Mouse (Mus musculus): ENCODE results near the gene Lrrfip2. TPM values are rescaled to one million over a fixed set of nuclear protein-coding genes. Genes with fewer than 3 reads are reported as not detected.

The Lrrfip2 gene
- total RNA-seq, 2 experiments from 2014 or later = 35.0 to 39.0 TPM

DNA sequence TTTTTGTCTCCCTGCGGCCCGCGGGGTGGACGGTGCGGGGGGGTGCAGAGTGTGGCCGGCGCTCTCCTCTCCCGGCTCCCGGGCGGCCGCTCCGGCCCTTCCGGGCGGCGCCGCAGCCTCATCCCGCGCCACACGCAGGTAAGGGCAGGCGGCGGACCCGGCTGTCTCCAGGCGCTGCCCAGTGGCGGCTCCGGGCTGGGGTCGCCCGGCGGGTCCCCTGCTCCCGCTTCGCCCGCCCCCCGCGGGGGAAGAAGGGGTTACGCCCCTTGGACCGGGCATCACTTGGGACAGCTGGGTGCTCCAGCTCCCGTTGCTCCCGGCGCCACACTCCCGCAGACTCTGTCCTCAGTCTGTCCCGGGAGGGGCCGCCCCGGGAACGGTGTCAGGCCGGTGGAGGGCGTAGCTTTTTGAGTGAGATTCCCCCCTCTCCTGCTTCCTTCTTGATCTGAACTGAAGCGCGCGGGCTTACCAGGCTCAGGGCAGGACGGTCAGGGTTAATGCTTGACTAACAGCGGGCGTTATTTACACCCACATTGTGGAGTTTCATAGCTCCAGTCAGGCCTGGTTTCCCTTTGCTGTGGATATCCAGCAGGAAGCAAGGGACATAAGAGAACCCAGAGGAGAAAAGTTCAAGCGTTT lies 979 bp downstream of the Lrrfip2 start:
- DNase-seq = peak; percentile 34 to 46

DNA sequence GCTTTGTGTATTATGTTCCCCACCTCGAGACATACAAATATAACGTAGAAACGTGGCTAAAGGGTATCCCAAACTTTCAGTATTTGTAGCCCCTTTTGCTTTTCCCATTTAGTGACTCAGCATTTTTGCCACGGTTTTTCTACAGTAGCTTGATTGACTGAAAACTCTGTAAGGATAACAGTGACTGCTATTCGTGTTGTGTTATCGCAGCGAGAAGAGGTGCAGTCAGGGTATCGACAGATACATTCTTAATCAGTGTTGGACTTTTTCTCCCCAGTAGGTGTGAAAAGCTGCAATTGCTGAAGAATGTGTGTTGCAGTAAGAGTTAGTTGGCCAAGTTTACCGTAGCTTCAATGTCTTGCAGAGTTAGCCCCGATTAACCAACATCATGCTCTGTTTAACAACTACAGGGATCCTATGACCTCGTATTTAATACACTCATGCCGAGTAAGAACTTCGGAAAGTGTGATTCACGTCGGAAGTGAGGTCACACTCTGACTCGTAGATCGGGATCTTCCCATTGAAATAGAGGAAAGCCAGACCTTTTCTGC lies 1.6 kb downstream of the Lrrfip2 start:
- no peak for DNase-seq

DNA sequence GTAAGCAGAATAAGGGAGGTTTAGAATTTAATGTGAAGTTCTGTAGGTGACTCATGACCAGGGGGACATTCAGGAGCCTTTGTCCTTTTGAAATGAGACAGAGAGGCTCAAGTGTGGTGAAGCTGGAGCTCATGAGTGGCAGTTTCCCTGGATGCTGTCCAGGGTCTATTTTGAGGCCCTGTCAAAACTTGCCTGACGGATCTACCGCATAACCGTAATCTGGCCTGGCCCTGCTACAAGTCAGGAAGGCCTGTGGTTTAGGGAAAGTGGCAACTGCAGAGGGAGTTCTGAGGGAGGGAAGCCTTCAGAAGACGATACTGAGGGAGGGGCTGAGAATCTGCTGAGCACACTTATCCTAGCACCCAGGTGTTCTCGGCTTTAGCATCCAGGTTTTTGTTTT lies 5.1 kb downstream of the Lrrfip2 start:
- no peak for DNase-seq

DNA sequence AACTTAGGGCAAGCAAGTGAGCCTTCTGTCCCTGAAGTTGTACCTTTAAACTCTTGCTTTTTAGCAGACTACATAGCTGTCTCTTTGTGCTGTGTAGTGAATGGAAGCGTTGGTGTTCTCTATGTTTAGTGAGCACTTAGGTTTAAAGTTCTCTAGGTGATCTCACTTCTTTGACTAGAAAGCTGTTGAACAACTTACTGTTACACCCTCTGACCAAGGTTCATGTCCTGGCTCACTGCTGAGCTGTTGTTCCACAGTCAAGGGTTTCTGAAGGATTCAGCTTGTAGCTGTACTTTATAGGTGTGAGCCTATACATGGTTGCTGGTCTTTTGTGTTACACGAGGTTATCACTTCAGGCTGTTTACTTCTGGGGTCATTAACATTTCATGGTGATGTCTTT lies 5.9 kb downstream of the Lrrfip2 start:
- DNase-seq = no peak

DNA sequence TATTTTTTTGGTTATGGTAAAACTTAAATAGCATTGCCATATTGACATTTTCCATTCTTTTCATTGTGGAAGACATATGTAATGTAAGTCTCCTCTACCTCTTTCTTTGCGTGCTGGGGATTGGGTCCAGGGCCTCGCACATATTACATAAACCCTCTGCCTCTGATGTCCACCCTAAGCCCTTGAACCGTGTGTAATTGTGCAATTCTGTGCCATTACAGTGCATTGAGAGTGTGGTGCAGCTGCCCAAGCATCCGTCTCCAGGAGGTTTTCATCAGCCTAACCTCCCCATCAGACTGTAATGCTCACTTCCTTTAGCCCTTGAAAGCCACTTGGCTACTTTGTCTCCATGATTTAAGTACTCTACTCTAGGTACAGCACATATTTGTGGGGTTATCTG lies 7.0 kb downstream of the Lrrfip2 start:
- DNase-seq = no peak

DNA sequence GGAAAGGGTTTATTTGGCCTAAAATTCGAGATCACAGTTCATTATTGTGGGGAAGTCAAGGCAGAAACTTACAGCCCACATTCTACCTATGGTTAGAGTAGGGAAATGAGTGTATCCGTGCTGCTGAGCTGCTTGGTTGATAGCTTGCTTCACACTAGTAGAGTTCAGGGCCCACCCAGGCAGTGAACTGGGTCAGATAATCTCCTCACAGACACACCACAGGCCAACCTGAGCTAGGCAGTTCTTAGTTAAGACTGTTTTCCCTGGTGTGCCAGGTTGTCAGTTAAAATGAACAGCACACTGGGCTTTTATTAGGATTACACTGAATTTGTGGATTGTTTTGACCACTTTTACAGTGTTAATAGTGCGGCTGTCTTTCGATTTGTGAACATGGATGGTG lies 9.3 kb downstream of the Lrrfip2 start:
- no peak for DNase-seq

DNA sequence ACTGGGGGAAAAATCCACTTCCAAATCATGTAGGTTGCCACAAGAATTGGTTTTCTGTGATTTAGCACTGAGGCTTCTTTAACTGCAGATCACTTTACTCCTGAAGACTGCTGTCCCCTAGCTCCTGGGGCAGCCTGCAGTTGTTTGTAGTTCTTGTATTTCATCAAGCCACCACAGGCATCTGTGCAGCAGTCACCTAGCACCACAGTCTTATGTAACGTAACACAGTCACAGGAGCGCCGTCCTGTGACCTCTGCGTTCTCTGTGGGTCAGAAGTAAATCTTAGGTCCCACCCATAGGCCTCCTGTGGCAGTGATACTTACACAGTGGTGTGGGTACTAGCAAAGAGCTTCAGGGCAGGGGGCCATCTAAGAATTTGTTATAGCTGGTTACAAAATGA lies 10.4 kb downstream of the Lrrfip2 start:
- no peak for DNase-seq

DNA sequence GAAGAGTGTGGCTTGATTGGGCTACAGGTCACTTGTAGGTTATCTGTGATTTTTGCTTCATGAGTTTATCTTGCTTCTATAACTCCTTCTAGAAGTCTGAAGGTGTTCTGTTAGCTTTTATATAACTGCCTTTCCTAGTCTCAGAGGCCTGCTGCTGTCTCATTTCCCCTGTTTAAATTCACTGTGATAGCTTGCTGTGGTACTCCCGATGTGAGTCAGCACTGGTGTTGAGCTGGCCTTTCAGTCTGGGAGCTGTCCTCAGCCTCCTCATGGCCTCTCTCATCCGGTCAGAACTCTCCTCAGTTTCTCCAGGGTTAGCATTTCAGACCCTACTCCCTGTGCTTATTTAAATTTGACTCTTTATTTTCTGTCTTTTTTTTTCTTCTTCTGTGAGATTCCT lies 12.7 kb downstream of the Lrrfip2 start:
- DNase-seq = no peak

DNA sequence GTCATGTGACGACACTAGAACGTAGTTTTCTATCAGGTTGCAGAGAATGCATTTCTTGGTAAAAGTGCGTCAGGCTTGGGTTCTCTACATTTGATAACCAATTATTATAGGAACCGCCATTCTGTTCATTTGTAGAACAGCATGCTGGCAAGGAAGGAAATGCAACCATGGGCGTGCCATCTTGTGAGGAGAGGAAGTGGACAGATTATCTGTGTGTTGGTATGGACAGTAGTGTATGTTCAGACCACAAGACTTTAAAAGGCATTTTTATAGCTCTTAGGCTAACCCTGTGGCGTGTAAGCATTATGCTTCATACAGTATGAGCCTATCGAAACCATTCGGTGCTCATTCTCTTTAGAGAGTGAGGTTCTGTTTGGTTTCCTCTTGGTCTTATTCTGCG lies 20.8 kb downstream of the Lrrfip2 start:
- DNase-seq = no peak

DNA sequence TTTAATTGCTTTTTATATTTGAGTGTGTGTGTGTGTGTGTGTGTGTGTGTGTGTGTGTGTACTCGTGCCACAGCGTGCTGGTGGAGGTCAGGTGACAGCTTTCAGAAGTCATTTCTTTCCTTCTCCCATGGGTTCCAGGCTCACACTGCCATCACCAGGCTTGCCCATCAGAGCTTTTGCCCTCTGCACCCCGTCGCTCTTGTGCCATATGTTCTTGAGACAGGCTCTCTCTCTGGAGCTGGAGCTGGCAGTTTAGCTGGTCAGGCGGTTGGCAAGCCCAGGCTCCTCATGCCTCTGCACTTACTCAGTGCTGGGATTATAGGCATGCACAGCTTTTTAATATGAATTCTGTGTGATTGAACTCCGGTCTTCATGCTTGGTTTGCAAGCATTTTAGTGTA lies 25.3 kb downstream of the Lrrfip2 start:
- no peak for DNase-seq

DNA sequence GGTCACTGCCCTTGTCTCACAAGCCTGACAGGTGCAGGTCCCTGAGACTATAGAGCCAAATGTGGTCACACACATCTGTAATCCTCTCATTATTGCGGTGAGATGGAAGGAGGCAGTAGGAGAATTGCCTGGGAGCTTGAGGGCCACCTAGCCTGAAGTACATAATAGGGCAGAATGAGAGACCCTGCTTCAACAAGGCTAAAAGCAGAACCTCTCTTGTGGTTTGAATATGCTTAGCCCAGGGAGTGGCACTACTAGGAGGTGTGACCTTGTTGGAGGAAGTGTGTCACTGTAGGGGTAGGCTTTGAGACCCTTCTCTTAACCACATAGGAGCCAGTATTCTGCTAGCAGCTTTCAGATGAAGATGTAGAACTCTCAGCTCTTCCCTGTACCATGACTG lies 26.0 kb downstream of the Lrrfip2 start:
- DNase-seq = no peak

DNA sequence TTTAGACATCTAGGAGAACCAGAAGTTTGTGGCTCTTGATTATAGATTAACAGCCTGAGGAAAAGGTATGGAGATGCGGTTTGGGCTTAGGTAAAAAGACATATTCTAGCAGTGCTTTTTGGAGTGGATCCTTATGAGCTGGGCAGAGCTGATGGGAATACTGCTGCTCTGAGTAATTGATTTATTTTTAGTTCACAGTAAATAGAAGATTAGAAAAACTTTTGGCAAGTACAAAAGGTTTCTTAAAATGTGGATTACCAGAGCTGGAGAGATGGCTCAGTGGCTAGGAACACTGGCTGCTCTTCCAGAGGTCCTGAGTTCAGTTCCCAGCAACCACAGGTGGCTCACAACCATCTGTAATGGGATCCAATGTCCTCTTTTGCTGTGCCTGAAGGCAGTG lies 27.3 kb downstream of the Lrrfip2 start:
- no peak for DNase-seq

DNA sequence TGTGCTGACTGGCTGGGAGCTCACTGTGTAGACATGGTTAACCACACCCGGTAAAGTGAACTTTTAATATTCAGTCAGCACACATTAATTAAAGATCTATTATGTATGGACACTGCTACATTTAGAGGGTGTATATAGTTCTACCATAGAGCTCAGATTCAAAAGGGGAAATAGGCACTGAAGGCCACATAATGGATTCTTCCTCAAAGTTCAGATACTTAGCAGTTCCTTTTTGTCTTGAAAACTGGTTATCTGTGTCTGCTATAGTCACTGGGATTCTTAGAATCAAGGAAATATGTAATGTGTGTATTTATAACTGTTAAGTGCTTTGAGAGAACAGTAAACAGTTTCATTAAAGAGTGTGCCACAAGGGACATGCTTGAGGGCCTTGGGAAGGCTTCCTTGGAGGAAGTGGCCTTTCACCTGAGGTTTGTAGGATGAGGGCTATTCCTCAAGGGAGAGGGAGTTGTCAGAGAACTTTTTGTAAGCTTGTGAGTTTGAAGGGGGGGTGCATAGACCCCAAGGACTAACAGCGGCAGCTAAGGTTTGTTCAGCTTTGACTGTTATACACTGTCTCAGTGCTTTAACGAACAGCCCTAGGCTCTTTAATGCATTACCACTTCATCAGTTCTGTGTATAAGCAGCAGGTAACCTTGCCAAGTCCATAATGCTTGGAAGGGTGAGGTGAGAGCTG lies 28.3 kb downstream of the Lrrfip2 start:
- no peak for DNase-seq

DNA sequence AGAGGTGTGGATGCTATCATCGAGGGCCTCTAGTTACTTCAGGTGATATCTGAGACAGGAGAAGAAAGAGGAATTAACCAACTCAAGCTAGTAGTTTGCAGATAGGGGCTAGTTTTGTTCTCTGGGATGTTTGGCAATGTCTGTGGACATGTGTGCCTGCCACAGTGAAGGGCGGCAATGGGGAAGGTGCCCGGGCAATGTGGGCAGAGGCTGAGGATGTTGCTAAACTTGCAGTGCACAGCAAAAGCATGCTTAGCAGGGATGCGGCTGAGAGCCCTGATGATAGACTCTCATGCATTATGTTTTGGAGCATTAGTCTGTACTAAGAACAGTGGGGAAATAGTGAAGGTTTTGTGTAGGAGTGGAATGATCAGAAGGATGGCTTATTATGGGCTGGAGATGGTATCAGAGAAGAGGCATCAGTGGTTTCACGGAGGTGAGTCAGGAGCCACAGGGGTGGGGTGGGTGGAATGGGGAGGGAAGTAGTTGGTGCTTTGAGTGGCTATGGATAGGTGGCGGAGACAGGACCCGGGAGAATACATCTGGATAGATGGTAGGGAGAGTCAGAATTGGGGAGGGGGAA lies 28.9 kb downstream of the Lrrfip2 start:
- no peak for DNase-seq

DNA sequence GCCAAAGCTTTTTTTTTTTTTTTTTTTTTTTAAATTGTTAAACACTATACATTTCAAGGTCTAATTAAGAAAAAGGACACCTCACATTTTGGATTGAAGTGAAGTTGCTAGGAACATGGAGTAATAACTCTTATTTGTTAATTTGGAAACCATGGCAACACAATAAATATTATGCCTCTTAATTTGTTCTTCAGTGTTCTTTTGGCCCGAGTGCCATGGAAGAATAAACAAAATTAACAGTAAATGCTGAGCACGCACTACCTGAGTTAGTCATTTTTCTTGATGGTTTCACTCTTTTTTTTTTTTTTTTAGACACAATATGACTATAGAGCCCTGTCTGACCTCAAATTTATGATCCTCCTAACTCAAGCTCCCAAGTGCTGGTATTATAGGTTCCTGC lies 30.6 kb downstream of the Lrrfip2 start:
- no peak for DNase-seq

DNA sequence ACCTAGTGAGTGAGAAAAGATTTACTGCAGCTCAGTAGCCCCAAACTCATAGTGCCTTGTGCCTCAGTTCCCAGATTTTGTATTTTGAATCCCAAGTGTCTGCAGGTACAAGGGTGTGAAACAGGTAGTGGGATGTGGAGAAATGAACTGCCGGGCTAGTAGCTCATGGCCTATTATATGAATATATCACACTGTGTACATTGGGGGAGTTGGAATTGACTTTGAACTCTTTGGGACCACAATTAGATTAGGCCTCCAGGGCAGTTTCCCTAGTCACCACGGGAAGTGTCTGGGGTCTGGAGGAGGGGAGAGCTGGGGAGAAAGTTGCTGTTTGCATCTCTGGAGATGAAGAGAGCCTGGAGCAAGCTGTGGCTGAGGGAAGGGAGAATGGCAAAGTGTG lies 31.0 kb downstream of the Lrrfip2 start:
- DNase-seq = no peak

DNA sequence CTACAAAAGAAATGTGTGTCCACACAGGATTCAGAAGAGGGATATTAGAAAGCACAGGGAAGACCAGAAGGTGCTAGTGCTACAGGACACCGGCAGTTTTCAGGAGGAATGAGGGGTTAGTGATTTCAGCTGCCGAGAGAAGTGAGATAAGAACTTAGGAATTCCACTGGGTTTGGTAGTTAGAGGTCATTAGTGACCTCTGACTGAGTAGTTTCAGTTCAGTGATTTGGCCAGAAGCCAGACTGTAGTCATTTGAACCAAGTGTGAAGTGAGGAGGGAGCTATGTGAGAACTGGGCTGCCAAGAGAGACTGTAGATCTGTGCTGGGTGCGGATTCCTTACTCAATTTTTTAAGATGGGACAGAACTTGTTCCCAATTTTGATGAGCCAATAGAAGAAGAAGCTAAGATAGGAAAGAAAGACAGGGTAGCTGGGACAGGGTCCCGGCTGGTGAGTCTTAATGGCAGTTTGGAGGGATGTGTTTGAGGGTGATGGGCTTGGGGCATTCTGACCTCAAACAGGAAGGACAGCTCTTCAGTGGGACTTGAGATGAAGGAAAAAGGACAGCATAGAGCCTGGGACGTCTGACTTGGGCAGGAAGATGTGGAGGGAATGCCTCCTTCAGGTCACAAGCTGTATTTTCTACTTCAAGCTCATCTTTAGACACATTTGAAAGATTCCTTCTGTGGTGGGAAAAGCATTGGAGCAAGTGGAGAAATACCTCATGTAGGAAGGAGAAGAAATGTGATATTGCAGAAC lies 32.0 kb downstream of the Lrrfip2 start:
- DNase-seq = no peak

DNA sequence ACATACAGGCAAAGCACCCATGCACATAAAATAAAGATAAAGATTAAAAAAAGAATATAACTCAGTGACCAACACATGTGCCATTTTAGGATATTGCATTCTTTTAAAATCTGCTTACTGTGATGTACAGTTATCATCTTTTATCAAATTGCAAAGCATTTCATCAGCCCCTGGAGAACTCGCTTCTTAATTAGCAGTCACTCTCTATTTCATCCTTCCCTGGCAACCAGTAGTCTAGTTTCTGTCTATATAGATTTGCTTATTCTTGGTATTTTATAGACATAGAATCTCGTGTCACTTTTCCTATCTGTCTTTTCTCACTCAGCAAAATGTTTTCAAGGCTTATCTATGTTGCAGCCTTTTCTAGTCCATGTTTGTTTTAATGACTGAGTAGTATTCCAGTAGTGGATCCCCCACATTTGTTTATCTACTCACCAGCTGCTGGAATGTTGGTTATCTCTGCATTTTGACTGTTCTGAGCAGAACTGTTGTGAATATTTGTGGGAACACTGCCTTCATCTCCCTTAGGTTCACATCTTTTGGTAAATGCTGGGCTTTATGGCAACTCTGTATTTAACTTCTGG lies 35.0 kb downstream of the Lrrfip2 start:
- DNase-seq = no peak

DNA sequence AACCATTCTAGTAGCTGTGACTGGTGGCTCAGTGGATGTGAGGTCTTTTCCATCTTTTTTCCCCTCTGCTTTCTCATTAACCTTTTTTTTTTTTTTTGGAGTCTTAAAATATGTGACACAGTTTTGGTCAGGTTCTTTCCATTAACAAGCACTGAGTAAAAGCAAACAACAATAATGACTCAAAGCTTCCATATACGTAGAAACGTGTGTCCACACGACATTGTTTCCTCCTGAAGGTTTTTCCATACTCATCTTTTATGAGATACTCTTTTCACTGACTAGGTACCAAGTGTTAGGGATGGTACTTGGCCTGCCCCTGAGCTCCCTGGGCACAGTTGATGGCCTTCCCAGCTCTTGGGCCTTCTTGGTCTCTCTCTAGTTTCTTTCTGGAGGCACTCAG lies 35.6 kb downstream of the Lrrfip2 start:
- no peak for DNase-seq

DNA sequence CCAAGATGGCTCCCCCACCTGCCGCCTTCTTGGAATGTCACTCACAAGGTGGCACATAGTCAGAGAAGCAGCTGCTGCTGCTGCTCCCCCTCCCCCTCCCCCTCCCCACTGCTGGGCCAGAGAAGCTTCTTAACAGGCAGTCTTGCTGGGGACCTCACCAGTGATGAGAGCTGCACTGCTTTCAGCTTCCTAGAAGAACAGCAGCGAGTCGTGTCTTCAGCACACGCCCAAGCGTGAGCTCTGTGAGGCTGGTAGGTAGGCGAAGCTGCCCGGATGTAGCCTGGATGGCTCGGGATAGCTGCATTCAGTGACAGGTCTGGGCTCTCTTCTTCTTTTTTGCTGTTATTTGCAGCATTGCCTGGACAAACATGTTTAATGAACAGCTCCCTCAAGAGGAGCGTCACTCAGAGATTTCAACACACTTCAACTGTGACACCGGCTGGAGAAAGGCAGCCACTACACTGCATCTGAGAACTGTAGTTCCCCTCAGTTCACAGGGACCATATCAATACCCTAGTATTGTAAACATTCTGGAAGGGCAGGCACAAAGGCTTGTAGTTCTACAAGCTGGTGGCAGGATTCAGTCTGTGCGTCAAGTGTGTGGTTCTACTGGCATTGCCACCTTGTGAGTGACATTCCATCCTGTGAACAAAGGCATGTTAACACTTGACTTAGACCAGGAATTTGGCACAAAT lies 38.5 kb downstream of the Lrrfip2 start:
- no peak for DNase-seq

DNA sequence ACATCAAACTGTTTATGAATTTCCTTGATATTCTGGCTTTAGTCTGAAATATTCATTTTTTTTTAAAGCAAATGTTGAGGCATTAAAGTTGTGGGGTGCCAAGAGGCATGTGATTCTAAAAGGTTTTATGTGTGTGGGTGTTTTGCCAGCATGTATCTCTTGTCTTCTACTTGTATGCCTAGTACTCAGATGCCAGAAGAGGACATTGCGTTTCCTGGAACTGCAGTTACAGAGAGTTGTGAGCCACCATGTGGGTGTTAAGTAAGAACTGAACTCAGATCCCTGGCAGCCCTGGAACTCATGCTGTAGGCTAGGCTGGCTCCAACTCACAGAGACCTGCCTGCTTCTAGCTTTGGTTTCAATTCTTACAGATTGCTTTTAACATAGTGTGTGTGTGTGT lies 42.2 kb downstream of the Lrrfip2 start:
- DNase-seq = peak in 1 of 2 experiments; percentile 34

DNA sequence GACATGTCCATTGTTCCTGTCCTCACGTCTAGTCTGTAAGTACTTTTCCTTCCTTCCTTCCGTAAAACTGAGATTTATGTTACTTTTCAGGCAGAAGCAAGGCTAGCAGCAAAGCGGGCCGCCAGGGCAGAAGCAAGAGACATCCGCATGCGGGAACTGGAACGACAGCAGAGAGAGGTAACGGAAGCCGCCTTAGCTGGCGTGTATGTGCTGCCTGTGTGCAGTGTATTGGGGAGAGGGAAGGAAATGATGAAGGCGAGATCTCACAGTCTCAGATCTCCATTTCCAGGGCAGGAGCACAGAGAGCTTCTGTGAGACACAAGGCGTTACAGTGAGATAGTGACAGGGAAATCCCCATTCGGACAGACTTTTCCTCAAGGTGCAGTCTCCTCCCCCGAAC lies 43.8 kb downstream of the Lrrfip2 start:
- no peak for DNase-seq
